Comparison of ENCODE assay signal across 19 mouse cellular contexts in genomic region chr16:22563594-22563993, GRCm38 (mm10).
"Had no signal": no experiment of that assay in that cellular context is flagged by ENCODE, and none has a peak within 500 bp of the region (broad histone marks: within the 10 kb centered on the region; RNA-seq: fewer than 3 reads in every experiment).

No protein-coding gene starts in this region.

- H3K27ac ChIP-seq: limb, embryonic 12.5 days; limb, embryonic 15.5 days; liver, embryonic 14.5 days; macrophage; midbrain, embryonic 12.5 days; midbrain, embryonic 15.5 days; neural tube, embryonic 12.5 days; neural tube, embryonic 15.5 days; stomach, postnatal 0 days had no signal

- H3K9me3 ChIP-seq: limb, embryonic 12.5 days; limb, embryonic 15.5 days; midbrain, embryonic 12.5 days; midbrain, embryonic 15.5 days; neural tube, embryonic 12.5 days; neural tube, embryonic 15.5 days had no signal

- H3K4me3 ChIP-seq: limb, embryonic 12.5 days; limb, embryonic 15.5 days; midbrain, embryonic 12.5 days; midbrain, embryonic 15.5 days; neural tube, embryonic 12.5 days; neural tube, embryonic 15.5 days had no signal

- H3K27me3 ChIP-seq: limb, embryonic 12.5 days; limb, embryonic 15.5 days; neural tube, embryonic 12.5 days had no signal

- H3K36me3 ChIP-seq: limb, embryonic 12.5 days; limb, embryonic 15.5 days; midbrain, embryonic 12.5 days; midbrain, embryonic 15.5 days; neural tube, embryonic 12.5 days; neural tube, embryonic 15.5 days had no signal

- ATAC-seq: liver, postnatal 0 days had no signal

- H3K4me1 ChIP-seq: limb, embryonic 12.5 days; limb, embryonic 15.5 days; midbrain, embryonic 12.5 days; midbrain, embryonic 15.5 days; neural tube, embryonic 12.5 days; neural tube, embryonic 15.5 days had no signal

- H3K9ac ChIP-seq: limb, embryonic 12.5 days; limb, embryonic 15.5 days; liver, embryonic 14.5 days; liver, postnatal 0 days; lung, embryonic 14.5 days; midbrain, embryonic 12.5 days; midbrain, embryonic 15.5 days; neural tube, embryonic 12.5 days; neural tube, embryonic 15.5 days had no signal

- H3K4me2 ChIP-seq: limb, embryonic 12.5 days; limb, embryonic 15.5 days; liver, embryonic 11.5 days; lung, embryonic 14.5 days; midbrain, embryonic 12.5 days; midbrain, embryonic 15.5 days; neural tube, embryonic 12.5 days; neural tube, embryonic 15.5 days had no signal

- DNase-seq: left cerebral cortex, postnatal 4 days; liver, postnatal 0 days; lung, embryonic 14.5 days; right cerebral cortex, adult 18-20 months; right cerebral cortex, postnatal 14 days; right cerebral cortex, postnatal 4 days; thymus, adult 2 months; thymus, postnatal 14 days; thymus, postnatal 4 days had no signal
